Mouse (Mus musculus) ovary, postnatal 14 days (tissue): Measurements from ENCODE around the gene Gm2431.
"Not testable (repeated sequence)": the region's sequence is repeated elsewhere in the genome, so short reads cannot be mapped to it uniquely, and the experiment has no call there.

Experiments used
- DNase-seq: peaks from one replicate; pipeline ENCODE4 v3.0.0; 2022; ENCODE audit warnings: low spot score

Gm2431 gene

GRCm38 (mm10) chr7:142258254-142258653 lies at the start of gene Gm2431:
Gene Gm2431 (minus strand): TSS chr7:142258354.
- not testable (repeated sequence) for DNase-seq

GRCm38 (mm10) chr7:142303929-142304328 lies 45.8 kb upstream of the Gm2431 start:
- DNase-seq: not testable (repeated sequence)

- DNase-seq: no peak
Measured at GRCm38 (mm10) chr7:142303249-142303648, 45.1 kb upstream of the Gm2431 start, which contains the start of gene Krtap5-4. Gene Krtap5-4 (plus strand): TSS chr7:142303549.

- DNase-seq: not testable (repeated sequence)
Measured at GRCm38 (mm10) chr7:142297018-142297417, 38.9 kb upstream of the Gm2431 start, which contains the start of gene Krtap5-1. Gene Krtap5-1 (minus strand): TSS chr7:142297118.

GRCm38 (mm10) chr7:142296108-142296507 lies 38.0 kb upstream of the Gm2431 start:
- not testable (repeated sequence) for DNase-seq

- no peak for DNase-seq
Measured at GRCm38 (mm10) chr7:142295418-142295817, 37.3 kb upstream of the Gm2431 start.

GRCm38 (mm10) chr7:142293851-142294250 lies 35.7 kb upstream of the Gm2431 start:
- not testable (repeated sequence) for DNase-seq

- DNase-seq: not testable (repeated sequence)
Measured at GRCm38 (mm10) chr7:142285910-142286612, 27.9 kb upstream of the Gm2431 start.

GRCm38 (mm10) chr7:142285130-142285835 lies 27.1 kb upstream of the Gm2431 start:
- peak; percentile 28 for DNase-seq

- peak; percentile 90 for DNase-seq
Measured at GRCm38 (mm10) chr7:142284615-142285080, 26.5 kb upstream of the Gm2431 start.

- DNase-seq: peak; percentile 49
Measured at GRCm38 (mm10) chr7:142284023-142284591, 26.0 kb upstream of the Gm2431 start.

- DNase-seq: not testable (repeated sequence)
Measured at GRCm38 (mm10) chr7:142282847-142283246, 24.7 kb upstream of the Gm2431 start.

- DNase-seq: not testable (repeated sequence)
Measured at GRCm38 (mm10) chr7:142279291-142279690, 21.1 kb upstream of the Gm2431 start.

GRCm38 (mm10) chr7:142278183-142278582 lies 20.0 kb upstream of the Gm2431 start:
- DNase-seq: peak; percentile 55

GRCm38 (mm10) chr7:142274263-142274662 lies 16.1 kb upstream of the Gm2431 start, which contains the start of gene Gm4559:
Gene Gm4559 (minus strand): TSS chr7:142274363.
- not testable (repeated sequence) for DNase-seq

- DNase-seq: peak; percentile 7
Measured at GRCm38 (mm10) chr7:142255517-142255916, 2.6 kb downstream of the Gm2431 start.

- peak; percentile 15 for DNase-seq
Measured at GRCm38 (mm10) chr7:142249824-142250223, 8.3 kb downstream of the Gm2431 start.

- no peak for DNase-seq
Measured at GRCm38 (mm10) chr7:142240978-142241377, 17.2 kb downstream of the Gm2431 start, which contains the start of gene Gm40460. Gene Gm40460 (minus strand): TSS chr7:142241078.

- DNase-seq: no peak
Measured at GRCm38 (mm10) chr7:142231540-142231939, 26.6 kb downstream of the Gm2431 start.

- DNase-seq: not testable (repeated sequence)
Measured at GRCm38 (mm10) chr7:142229871-142230270, 28.3 kb downstream of the Gm2431 start, which contains the start of gene Krtap5-5. Gene Krtap5-5 (minus strand): TSS chr7:142229971.

- no peak for DNase-seq
Measured at GRCm38 (mm10) chr7:142224518-142224917, 33.6 kb downstream of the Gm2431 start.

GRCm38 (mm10) chr7:142212136-142212535 lies 46.0 kb downstream of the Gm2431 start:
- not testable (repeated sequence) for DNase-seq
